Mouse (Mus musculus): ENCODE measurements at regions not wholly inside any gene's neighbourhood (a gene's known extent, or its start where the extent isn't known, plus 50 kb on each side); places are given as distances from the start of the nearest gene placed in this dataset.

DNA sequence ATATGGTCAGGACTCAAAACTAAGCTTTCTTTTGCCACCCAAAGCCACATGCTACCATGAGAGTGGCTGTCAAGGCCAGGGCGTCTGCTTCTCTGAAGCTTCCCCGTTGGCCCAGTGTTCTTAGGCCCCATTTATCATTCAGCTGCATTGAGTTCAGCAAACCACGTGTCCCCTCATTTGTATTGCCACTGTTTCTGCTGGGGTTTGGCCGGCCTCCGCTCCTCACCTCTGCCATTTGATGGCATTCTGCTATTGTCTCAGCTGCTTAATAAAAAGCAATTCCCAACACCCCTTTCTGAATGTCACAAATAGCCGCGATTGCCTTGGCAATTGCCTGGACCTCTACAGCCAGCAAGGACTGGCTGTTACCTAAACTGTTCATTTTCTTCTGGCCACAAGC lies 108.4 kb upstream of the Tdrd3 start:
- TF ChIP-seq POLR2A (IDR thresholded peaks at IDR 0.05; ENCODE audit: borderline replicate concordance, extremely low read depth, insufficient read depth, insufficient read length, poor library complexity, severe bottlenecking) (no peak), CTCF (IDR thresholded peaks at IDR 0.05; ENCODE audit: borderline replicate concordance, extremely low read depth, insufficient read depth, insufficient read length) (no peak)
